Mouse (Mus musculus): ENCODE data around the gene Gm20547.
"Not testable (repeated sequence)": the region's sequence is repeated elsewhere in the genome, so short reads cannot be mapped to it uniquely, and the experiment has no call there.

The Gm20547 gene

DNA sequence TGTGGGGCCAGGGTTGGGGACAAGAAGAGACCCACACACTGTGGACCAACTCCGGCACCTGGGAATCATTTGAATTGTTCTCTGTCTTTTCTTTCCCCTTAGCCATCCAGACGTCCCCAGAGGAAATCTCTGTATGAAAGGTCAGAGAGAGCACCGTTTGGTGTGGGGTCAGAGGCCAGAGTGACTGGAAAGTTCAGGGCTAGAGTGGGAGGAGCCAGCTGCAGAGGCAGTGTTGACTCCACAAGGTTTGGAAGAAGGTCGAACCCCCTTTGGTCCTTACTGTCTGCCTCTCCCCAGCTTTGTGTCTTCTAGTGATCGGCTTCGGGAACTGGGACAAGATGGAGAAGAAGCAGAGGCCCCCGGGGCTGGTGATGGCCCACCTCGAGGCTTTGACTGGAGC lies 28.3 kb downstream of the Gm20547 start:
- DNase-seq (ENCODE audit: low read depth, low spot score): no peak

DNA sequence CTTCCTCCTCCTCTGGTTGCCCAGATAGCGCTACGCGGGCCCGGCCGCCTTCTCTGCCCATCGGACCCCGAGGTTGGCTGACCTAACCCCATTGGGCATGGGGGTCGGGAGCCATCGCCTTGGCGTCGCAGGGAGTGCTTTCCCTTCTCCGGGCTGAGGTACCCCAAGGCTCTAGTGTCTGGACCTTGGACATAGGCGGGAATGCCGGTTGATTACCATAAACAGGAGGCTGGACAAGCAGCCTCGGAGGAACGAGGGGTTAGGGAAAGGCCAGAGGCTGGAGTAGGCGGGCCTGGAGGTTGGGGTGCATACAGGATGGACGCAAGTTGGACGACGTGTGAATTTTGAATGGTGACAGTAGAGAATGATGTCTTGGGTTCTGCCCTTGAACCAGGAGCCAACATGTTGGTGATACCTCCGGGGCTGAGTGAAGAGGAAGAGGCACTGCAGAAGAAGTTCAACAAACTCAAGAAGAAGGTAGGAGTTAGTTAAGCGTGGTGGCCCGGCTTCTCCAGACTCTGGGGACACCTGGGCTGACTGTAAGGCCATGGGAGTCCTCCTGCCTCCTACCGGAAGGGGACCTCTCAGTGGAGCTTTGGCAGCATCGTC lies 31.2 kb downstream of the Gm20547 start:
- DNase-seq (ENCODE audit: low read depth, low spot score): no peak

DNA sequence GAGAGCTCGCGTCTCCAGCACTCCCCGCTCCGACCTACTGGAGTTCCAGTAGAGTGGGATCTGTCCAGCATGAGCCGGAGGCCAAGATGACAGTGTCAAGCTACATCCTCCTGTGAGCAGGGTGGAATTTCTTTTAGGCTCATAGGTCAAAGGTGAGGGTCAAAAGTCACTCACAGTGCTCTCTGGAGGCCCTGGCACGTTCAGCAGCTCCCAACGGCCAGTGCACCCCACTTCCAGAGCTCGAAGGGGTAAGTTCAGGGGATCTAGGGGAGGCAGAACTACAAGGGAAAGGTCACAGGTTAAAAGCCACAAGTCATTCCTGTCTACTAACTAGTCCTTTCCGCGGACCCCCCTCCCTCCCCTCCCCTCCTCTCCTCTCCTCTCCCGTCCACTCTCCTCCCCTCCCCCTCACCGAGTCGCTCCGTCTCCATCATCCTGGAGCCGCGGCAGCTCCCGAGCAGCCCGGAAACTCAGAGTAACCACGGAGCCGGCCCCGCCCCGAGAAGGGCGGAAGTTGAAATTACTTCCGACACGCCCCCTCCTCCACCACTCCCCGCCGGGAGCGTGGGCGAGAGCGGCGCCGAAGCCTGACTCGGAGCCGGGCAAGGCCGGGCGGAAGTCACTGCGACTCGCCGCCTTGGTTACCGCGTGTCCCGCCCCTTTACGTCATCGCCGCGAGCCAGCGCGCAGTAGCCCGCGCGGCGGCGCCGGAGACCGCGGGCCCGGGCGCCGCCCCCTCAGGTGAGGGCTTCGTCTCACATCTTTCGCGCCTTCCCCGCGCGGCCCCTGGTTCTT lies 31.9 kb downstream of the Gm20547 start, which contains the start of the genes Skiv2l and Nelfe:
Skiv2l (minus strand) TSS at position 489 of the 795 bp plus-strand sequence.
Nelfe (plus strand) TSS at position 670 of the 795 bp plus-strand sequence.
- DNase-seq (ENCODE audit: low read depth, low spot score): peak; percentile 95

DNA sequence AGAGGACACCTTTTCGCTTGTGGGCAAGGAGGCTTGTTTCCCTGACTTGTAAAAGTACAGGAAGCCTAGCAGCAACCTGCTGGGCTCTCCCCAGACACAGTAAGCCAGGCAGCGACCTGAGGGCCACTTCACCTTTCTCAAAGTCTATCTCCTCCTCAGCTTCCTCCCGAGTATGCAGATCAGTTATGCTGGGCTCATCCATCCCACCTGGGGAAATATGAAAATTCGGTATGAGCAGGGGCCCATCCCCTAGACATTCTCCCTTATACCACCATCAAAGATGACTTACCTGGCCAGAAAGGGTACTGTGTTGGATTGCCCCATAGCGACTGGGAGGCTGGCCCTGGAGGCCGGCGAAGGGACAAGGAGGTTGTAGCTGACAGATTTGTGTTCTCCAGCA lies 34.2 kb downstream of the Gm20547 start:
- no peak for DNase-seq (ENCODE audit: low read depth, low spot score)

DNA sequence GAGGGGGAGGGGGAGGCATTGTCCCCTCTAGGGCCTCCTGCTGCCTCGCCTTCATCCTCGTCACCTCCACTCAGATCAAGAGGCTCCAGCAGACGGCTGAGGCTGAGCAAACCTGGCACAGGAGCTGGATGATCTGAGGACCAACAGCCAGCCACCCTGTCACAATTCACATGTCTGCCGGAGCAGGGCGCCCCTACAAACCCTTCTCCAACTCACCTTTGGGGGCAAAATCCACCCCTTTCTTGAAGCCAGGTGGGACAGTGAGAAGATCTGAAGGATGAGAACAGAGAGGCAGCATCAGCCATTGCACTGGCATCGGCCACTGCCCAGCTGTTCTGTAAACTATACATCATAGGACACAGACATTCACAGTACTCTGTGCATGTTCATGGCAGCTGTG lies 34.6 kb downstream of the Gm20547 start:
- DNase-seq (ENCODE audit: low read depth, low spot score): no peak

DNA sequence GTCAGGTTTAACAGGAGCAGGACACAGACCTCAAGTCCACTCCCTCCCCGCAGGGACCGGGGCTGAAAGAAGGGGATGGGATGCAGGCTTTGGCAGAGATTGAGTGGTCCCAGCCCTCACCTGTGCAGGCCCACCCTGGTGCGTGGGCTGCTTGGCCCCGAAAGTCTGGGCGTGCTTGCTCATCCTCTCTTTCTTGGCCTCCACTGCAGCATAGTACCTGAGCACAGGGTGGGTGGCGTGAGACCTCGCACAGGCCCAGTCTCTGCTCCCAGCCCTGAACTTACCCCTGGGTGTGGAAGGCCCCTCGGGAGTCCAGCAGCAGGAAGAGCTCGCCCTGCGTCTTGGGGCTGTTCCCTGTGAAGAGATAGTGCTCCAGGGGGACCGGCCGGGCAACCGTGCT lies 37.0 kb downstream of the Gm20547 start:
- DNase-seq (ENCODE audit: low read depth, low spot score): no peak

DNA sequence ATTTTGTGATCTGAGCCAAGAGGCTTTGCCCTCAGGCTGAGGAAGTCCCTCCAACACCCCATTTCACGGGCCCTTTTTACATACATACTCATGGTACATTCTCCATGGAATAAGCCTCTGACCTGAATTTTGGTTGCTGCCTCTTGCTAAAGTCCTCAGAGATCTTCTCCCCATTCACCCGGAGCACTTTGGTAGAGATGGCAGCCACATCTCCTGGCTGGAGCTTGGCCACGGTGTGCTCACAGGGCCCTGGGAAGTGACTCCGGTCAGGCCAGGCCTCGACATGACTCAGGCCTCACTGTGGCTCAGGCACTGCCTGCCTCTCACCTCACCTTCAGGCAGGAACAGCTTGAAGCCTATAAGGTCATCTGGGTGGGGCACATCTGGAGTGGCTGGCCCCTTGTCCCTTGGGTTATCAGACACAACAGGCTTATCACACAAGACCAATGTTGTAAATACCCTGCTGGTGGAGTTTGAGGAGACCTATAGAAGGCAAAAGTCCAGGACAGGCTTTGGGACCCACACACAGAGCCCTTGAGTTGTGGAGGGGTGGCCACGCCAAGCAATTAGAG lies 41.0 kb downstream of the Gm20547 start:
- no peak for DNase-seq (ENCODE audit: low read depth, low spot score)

DNA sequence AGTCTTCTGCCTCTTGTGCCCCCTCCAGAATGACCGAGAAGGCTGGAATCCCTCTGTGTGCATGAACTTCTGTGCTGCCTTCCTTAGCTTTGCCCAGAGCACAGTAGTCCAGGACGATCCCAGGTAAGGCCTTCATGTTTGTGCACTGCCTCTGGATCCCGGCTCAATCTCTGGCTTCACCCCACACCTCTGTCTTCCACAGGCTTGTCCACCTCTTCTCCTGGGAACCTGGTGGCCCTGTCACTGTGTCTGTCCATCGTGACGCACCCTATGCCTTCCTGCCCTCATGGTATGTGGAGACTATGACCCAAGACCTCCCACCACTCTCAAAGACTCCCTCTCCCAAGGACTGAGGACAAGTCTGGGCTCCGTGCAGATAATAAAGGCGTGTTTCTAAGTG lies 43.1 kb downstream of the Gm20547 start:
- DNase-seq (ENCODE audit: low read depth, low spot score): no peak

DNA sequence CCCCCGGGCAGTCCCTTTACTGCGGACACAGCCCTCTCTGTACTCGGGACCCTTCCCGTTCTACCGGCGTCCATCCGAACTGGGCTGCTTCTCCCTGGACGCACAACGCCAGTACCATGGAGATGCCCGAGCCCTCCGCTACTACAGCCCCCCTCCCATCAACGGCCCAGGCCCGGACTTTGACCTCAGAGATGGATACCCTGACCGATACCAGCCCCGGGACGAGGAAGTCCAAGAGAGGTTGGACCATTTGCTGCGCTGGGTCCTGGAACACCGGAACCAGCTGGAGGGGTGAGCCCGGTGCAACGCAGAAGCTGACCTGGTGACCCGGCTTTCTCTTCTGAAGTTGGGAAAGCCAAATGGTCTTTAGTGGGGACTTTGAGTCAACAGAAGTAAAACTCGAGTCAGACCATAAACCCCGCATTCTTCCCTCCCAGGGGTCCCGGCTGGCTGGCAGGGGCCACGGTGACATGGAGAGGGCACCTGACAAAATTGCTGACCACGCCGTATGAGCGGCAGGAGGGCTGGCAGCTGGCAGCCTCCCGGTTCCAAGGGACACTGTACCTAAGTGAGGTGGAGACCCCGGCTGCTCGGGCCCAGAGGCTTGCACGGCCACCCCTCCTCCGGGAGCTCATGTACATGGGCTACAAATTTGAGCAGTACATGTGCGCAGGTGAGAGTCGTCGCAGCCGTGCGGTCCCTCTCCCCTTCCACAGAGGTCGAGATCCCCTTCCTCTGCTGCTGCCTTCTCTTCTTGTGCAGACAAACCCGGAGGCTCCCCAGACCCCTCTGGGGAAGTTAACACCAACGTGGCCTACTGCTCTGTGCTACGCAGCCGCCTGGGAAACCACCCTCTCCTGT lies 44.1 kb downstream of the Gm20547 start:
- DNase-seq (ENCODE audit: low read depth, low spot score): no peak

DNA sequence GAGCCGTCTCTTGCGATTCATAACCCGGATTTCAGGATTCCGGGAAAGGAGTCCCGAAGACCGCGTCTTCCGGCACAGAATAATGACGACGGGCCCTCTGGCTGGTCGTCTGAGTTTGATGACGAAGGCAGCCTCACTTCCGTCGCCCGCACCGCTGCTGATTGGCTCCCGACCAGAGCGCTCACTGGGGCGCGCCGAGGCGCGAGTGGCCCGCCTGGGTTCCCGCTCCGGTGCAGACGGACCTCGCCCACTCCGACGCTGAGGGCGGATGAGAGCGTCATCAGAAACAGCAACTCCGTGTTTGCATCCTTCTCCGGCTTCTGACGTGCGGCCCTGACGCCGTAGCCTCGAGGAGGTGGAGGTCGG lies 45.0 kb downstream of the Gm20547 start, which contains the start of the genes Stk19 and Dxo:
Stk19 (minus strand) TSS at position 90 of the 366 bp plus-strand sequence.
Dxo (plus strand) TSS at position 164 of the 366 bp plus-strand sequence.
- DNase-seq (ENCODE audit: low read depth, low spot score): peak; percentile 94

DNA sequence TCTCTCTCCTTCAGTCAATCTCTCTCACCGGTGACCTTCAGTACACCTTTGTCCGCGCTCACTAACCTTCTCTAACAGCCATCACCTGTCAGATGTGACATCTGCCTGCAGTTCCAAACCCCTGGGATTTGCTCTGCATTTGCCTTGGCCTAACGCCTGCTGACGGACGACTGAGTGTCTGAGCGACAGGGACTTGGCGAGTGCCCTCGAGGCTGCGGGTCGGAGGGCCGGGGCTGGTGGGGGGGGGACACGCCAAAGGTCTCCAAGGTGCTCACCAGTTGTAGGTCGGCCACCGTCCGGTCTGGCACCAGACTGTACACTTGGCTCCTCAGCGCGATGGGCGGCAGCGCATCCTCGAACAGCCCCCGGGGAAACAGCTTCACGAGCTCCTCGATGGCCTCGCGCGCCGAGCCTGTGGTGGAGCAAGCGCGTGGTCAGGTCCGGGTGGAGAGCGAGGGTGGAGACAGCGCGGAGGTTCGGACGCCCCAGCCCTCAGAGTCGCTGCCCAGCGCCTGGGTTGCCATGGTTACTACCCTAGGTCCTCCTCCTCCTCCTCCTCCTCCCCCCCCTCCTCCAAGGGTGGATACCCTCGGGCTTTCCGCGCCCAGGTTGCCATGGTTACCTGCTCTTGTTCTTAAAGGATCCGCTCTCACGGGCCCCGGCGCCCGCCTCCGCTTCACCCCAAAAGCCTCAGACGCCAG lies 45.5 kb downstream of the Gm20547 start:
- no peak for DNase-seq (ENCODE audit: low read depth, low spot score)

DNA sequence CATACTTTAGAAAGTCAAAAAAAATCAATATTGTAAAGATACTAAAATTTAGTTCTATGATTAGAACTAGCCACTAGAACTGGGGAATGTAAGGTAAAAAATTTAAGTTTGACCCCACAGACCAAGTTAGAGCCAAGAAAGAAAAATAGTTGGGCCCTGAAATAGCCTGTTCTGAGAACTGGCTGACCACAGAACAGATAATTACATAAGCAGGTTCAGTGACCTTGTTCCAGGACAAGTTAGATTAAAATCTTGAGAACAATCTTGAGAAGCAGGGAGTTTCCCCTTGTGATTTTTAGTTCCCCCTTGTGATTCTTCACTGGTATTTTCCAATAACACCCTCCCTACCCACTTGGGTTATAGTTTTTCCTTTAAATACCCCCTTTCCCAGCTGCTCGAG lies 51.1 kb downstream of the Gm20547 start:
- not testable (repeated sequence) for DNase-seq (ENCODE audit: low read depth, low spot score)

DNA sequence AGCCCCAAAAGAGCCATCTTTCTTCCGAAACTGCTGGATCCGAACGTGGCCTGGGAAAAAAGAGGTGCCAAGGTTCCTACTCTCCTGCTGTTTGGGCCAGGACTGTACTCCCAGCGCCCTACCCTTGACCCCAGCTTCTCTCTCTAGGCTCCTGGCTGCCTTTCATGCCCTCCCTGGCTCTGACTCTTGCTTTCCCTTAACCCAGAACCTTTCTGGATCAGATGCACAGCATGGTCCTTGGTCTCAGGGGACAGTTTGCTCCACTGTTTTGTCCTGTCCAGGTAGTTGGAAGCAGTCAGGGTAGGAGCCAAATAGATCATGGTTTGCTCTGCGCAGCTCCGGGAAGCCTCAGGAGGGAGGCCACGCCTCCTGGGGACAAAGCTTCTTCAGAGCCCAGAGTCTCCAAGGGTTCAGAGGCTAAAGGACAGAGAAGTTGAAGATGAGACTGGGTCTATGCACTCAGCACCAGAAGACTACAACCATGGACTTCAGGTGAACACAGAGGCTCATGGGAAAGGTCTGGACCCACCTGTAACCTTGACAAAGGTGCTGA lies 66.9 kb downstream of the Gm20547 start:
- no peak for DNase-seq (ENCODE audit: low read depth, low spot score)

DNA sequence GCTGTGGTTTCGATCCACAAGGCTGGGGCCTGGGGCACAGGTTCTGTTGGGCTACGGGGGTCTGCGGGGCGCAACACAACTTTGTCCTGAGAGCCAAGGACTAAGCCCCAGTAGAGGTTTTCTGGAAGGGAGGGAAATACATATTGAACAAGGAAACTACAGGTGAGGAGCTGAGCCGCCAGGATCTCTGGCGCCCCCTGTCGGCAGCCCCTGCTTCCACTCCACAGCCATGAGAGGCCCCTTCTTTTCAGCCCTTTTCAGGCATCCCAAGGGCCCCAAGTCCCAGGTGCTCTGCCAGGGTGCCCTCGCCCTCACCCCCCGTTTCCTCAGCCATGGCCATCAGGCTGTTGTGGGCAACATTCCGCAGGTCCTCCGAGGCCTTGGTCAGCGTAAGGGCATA lies 68.1 kb downstream of the Gm20547 start:
- DNase-seq (ENCODE audit: low read depth, low spot score): not testable (repeated sequence)

DNA sequence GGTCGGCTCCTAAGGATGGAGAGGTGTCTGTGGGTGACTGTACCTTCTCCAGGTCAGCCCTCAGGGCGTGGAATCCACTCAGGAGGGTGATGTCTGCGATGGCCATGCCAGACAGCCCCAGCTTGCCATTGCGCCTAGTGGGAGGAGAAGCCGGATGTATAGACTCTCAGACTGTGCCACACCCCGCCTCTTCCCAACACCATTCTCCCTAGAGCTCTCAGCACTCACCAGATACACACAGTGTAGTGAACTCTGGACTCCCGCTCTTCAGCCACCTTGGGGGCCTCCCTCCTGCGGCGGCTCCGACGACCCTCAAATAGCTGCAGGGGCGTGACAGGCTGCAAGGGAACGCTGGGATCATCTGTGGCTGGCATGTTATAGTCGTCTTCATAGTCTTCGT lies 70.6 kb downstream of the Gm20547 start:
- DNase-seq (ENCODE audit: low read depth, low spot score): no peak

DNA sequence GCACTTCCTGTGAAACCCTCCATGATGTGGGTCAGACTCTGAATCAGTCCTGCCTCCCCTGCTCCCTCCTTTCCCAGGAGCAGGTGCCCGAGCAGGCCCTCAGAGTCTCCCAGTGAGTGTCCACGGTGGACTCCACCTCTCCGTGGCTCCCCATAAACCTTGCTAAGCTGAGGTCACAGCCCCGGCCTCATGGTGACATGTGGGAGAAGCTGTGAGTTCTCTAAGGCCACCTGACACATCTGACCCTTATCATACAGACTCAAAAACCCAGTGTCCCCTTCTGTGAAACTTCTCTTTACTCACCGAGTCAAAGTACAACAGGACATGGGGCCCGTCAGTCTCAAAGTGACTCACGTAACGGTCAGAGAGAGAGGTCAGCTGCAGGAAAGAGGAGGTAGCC lies 71.0 kb downstream of the Gm20547 start:
- not testable (repeated sequence) for DNase-seq (ENCODE audit: low read depth, low spot score)

DNA sequence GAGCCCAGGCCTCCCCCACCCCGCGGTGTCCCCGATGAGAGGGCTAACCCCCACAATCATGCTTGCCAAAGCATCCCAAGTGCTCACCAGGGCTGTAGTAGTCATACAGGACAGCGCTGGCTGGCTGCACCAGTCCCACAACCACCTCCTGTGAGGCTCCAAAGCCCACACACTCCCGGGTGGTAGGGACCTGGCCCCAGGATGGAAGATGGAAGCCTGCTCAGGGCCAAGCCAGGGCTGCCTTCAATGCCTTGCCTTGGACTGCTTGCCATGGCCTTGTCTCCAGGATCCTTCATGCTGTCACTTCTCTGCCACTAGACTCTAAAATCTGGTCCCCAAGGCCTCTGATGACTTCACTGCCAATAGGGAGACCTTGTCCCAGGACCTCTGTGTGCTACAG lies 71.4 kb downstream of the Gm20547 start:
- DNase-seq (ENCODE audit: low read depth, low spot score): not testable (repeated sequence)

DNA sequence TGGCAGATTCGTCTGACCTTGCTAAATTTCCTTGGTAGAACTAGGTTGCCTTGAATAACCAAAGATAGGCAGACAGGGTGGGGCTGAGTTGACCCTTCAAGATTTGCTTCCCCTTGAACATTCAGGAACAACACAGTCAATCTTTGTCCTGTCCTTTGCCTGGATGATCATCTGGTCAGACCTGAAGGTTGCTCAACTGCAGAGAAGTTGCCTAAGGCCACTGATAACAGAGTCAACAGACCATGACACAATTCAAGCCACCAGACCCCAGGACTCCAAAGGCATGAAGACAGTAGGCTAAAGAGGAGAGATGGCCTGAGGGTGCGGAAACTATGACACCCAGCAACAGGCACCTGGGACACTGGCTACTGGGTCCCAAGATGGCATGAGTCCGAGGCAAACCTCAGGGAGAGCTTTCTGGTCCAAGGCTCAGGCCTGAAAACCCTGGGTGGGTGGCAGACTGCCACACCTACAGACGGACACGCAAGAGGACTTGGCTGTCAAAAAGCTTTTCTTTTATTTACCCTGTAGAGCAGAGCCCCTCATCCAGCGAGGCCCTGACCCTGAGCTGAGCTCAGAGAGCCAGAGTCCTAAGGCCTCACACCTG lies 73.1 kb downstream of the Gm20547 start:
- DNase-seq (ENCODE audit: low read depth, low spot score): no peak

DNA sequence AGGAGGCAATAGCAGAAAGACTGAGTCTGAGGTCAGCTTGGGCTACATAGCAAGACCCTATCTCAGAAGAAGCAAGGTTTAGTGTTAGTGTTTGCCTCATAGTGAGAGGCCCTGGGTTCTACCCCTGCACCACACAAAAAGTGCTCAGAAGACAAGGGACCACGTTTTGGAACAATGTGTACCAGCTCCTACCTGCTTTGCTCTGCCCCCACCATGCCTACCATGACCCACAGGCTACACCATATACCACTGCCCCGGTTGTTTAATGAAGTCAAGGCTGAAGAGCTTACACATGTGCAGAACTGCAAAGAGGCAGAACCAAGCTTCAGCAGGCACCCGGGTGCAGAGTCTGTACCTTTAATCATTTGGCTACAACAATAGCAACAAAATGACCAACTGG lies 74.7 kb downstream of the Gm20547 start:
- no peak for DNase-seq (ENCODE audit: low read depth, low spot score)
